Mouse (Mus musculus) liver, adult 2 months (tissue): ENCODE data around the gene Myom1. TPM values are rescaled to one million over a fixed set of nuclear protein-coding genes. Genes with fewer than 3 reads are reported as not detected.

ENCODE experiments used
- DNase-seq: peaks from one replicate; pipeline ENCODE4 v3.0.0-alpha.2; 2011; ENCODE audit warnings: low read depth, low spot score; ENCODE audit errors: extremely low read depth
- H3K27ac ChIP-seq: fragments of 200-500 bp; replicated peaks from 2 replicates; pipeline ENCODE4 v1.5.1; 2012; ENCODE audit warnings: low read depth, mild to moderate bottlenecking, control low read depth, inconsistent platforms, low read length; ENCODE audit not compliant: insufficient read depth
- H3K27me3 ChIP-seq: fragments of 200-500 bp; 2 replicates; pipeline ENCODE4 v1.6.1; 2012; ENCODE audit warnings: mild to moderate bottlenecking, moderate library complexity, low read length, inconsistent platforms; ENCODE audit not compliant: control insufficient read depth, insufficient read depth
- H3K36me3 ChIP-seq: fragments of 200-500 bp; 2 replicates; pipeline ENCODE4 v1.6.1; 2012; ENCODE audit warnings: low read length, inconsistent platforms; ENCODE audit not compliant: control insufficient read depth, insufficient read depth
- H3K4me1 ChIP-seq: fragments of 200-500 bp; 2 replicates; pipeline ENCODE4 v1.6.1; 2011; ENCODE audit warnings: low read length; ENCODE audit not compliant: control insufficient read depth, insufficient read depth
- H3K4me3 ChIP-seq: fragments of 200-500 bp; 2 replicates; pipeline ENCODE4 v1.5.1; 2011; ENCODE audit warnings: low read depth, mild to moderate bottlenecking, control low read depth, low read length, moderate library complexity; ENCODE audit not compliant: insufficient read depth
- H3K79me2 ChIP-seq: fragments of 200-500 bp; 2 replicates; pipeline ENCODE4 v1.6.1; 2012; ENCODE audit warnings: inconsistent platforms, mild to moderate bottlenecking, low read length, moderate library complexity; ENCODE audit not compliant: control insufficient read depth, insufficient read depth
- H3K9ac ChIP-seq: fragments of 200-500 bp; 2 replicates; pipeline ENCODE4 v1.6.1; 2012; ENCODE audit warnings: low read depth, mild to moderate bottlenecking, control low read depth, inconsistent platforms, low read length
- CTCF ChIP-seq: fragments of 200-500 bp; IDR thresholded peaks from 2 replicates; pipeline ENCODE4 v1.5.1; 2011; ENCODE audit warnings: low read depth, low read length, control low read depth
- POLR2A ChIP-seq: fragments of 200-500 bp; IDR thresholded peaks from 2 replicates; pipeline ENCODE4 v1.6.1; 2011; ENCODE audit warnings: low read length, control low read depth; ENCODE audit not compliant: insufficient read depth; ENCODE audit errors: extremely low read depth
- WGBS: fragments of 180-500 bp; shearing (Covaris S2); methylation state at CpG from one replicate; pipeline ENCODE4 v1.1.7; 2018; 5-methylcytosine and 5-hydroxymethylcytosine counted together
- polyA plus RNA-seq: library from polyadenylated mRNA; depleted of rRNA; stranded (reverse); fragments of >200 nt; gene quantifications from 2 replicates; pipeline ENCODE4 v1.2.3, GENCODE M21; 2012
- total RNA-seq: library from RNA; depleted of rRNA; stranded (reverse); fragments of >200 nt; gene quantifications from 2 replicates; pipeline ENCODE4 v1.2.3, GENCODE M21; 2014

Myom1 gene
- total and polyA plus RNA-seq, 2 experiments, result 0.34 to 3.2 TPM

GRCm38 (mm10) chr17:70985501-70986354, 16.7 kb upstream of the Myom1 start:
- Histone ChIP-seq H3K27me3 (no peaks in the 10 kb centered on the region), H3K4me3 (no peak overlapping the region), H3K4me1 (peaks cover 19% of the 10 kb centered on the region), H3K27ac (no peak overlapping the region), H3K36me3 (peaks cover 9% of the 10 kb centered on the region; the same call in 1 of the 2 replicates), H3K9ac (no peak overlapping the region), H3K79me2 (peaks cover 33% of the 10 kb centered on the region)
- WGBS, result 64% methylated on average over 15 of the region's 15 CpGs
- TF ChIP-seq CTCF (no peak), POLR2A (no peak)
- peak; percentile 33 for DNase-seq

- Histone ChIP-seq H3K9ac (no peak overlapping the region), H3K4me1 (peaks cover 22% of the 10 kb centered on the region), H3K27me3 (no peaks in the 10 kb centered on the region), H3K27ac (no peak overlapping the region), H3K4me3 (no peak overlapping the region), H3K36me3 (peaks cover 7% of the 10 kb centered on the region; the same call in 1 of the 2 replicates), H3K79me2 (peaks cover 33% of the 10 kb centered on the region)
- 80% methylated on average over 6 of the region's 6 CpGs for WGBS
- TF ChIP-seq POLR2A, result no peak
- no peak for TF ChIP-seq CTCF
- DNase-seq, result no peak
These were observed 16.1 kb upstream of the Myom1 start for GRCm38 (mm10) chr17:70986355-70986740.

GRCm38 (mm10) chr17:70986831-70987660, 15.4 kb upstream of the Myom1 start:
- Histone ChIP-seq H3K4me3 (no peak overlapping the region), H3K36me3 (peaks cover 7% of the 10 kb centered on the region; the same call in 1 of the 2 replicates), H3K27me3 (no peaks in the 10 kb centered on the region), H3K27ac (no peak overlapping the region), H3K4me1 (peaks cover 22% of the 10 kb centered on the region), H3K9ac (no peak overlapping the region), H3K79me2 (peaks cover 33% of the 10 kb centered on the region)
- no peak for DNase-seq
- 81% methylated on average over 15 of the region's 15 CpGs for WGBS
- TF ChIP-seq POLR2A (no peak), CTCF (no peak)

- Histone ChIP-seq H3K4me3 (no peak overlapping the region), H3K27me3 (no peaks in the 10 kb centered on the region), H3K36me3 (no peaks in the 10 kb centered on the region), H3K4me1 (peaks cover 24% of the 10 kb centered on the region), H3K79me2 (peaks cover 35% of the 10 kb centered on the region), H3K27ac (no peak overlapping the region), H3K9ac (no peak overlapping the region)
- 44% methylated on average over 12 of the region's 12 CpGs for WGBS
- no peak for TF ChIP-seq CTCF
- TF ChIP-seq POLR2A, result no peak
- DNase-seq, result peak; percentile 57
These were observed 14.1 kb upstream of the Myom1 start for GRCm38 (mm10) chr17:70988337-70988767.

- H3K79me2 ChIP-seq, result peaks cover 35% of the 10 kb centered on the region
- no peak for TF ChIP-seq CTCF
- TF ChIP-seq POLR2A, result no peak
- 28% methylated on average over 8 of the region's 8 CpGs for WGBS
- peak overlapping the region; percentile 78 for H3K4me3 ChIP-seq
- H3K27me3 ChIP-seq, result no peaks in the 10 kb centered on the region
- peak overlapping the region; percentile 92 for H3K9ac ChIP-seq
- H3K27ac ChIP-seq, result peak overlapping the region; percentile 76
- no peak for DNase-seq
- peaks cover 28% of the 10 kb centered on the region for H3K4me1 ChIP-seq
- peaks cover 3% of the 10 kb centered on the region for H3K36me3 ChIP-seq
These were observed 13.0 kb upstream of the Myom1 start for GRCm38 (mm10) chr17:70989430-70989829.
